Mouse (Mus musculus): ENCODE data around the gene Slc25a22. TPM values are rescaled to one million over a fixed set of nuclear protein-coding genes. Genes with fewer than 3 reads are reported as not detected.
"Not testable (repeated sequence)": the region's sequence is repeated elsewhere in the genome, so short reads cannot be mapped to it uniquely, and the experiment has no call there.

The Slc25a22 gene
- total RNA-seq, 2 experiments from 2014 or later, result 4.9 to 18.8 TPM

DNA sequence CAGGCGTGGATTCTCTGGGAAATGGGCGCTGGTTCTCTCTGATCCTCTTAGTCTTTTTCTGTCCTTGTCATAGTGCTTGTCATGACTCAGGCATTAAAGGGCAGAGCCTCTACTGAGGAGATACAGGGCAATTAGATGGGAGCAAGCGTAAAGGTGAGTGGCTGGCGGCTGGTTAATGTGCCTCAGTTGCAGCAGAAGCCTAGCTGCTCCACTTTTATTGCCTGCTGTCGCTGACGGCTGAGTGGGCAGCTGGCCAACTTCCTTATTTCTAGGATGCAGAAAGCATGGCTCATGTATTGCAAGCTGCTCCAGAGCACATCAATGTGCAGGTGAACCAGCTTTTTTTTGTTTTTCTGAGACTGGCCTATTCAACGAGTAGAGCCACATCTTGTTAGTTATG, 18.7 kb downstream of the Slc25a22 start:
- ATAC-seq (replicated peaks; ENCODE audit: poor library complexity, severe bottlenecking), result peak; percentile 33; the same call in 1 of the 2 replicates

DNA sequence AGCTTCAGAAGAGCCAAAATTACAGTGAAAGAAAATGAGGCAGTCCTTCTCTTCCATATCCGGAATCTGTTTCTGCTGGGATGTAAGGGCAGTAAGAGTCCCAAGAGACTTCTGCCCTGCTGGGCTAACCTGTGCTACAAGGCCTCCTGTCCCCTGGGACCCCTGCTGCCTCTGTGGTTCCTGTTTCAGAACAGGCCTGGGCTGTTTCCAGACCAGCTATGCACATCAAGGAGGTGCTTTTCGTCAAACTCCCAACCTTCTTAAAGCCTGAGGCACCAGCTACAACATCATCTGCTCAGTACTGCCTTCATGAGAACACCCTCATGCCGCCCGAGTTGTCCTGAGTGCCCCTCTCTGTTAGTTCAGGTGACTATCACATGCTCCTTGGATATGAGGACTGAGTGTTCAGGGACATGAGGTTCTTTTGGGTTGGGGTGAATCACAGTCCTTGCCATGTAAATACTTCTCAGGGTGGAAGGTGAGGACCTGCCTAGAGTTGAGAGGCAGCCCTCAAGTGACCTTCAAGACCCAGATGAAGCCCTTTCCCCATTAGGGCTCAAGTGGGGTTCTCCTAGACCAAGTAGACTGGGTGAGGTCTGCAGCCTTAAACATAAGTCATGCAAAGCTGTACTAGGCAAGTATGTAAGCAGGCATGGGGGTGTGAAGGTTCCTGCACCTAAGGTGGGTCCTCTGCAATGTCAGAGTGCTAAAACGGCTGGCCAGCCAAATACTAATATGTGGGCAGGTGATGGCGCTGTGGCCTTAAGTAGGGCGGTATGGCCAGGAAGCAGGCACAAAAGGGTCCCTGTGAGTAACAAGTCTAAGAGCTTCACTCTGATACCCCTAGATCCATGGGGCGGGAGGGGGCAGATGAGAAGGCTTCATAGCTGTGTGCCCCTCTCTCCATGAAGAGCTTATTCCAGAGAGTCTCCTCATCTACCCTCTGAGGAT, 19.7 kb downstream of the Slc25a22 start:
- ATAC-seq (replicated peaks; ENCODE audit: poor library complexity, severe bottlenecking), result no peak

DNA sequence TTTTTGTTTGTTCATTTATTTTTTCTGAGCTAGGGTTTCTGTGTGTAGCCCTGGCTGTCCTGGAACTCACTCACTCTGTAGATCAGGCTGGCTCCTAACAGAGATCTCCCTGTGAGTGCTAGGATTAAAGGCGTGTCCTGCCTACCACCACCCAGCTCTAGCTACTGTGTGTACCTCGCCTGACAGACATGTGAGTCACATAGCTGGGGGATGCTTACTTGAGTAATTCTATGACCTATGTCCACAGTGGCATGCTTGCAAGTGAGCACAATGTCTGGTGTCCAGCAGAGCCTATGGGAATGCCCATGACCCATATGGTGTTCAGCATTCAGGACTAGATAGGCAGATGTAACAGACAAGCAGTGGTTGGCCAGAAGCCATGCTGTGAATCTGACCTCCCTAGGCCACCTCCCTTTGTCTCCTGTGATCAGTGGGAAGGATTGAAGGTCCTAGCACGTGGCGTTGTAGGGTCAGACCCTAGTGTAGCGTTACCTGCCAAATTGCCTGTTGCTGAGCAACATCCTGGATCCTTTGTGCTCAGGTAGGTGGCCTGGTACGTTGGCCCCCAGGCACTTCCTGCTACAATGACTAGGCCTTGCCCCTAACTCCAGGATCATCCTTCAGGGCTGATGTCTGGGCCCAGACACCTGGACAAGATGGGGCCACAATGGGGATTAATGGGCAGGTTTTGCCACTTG, 21.4 kb downstream of the Slc25a22 start:
- ATAC-seq (replicated peaks; ENCODE audit: poor library complexity, severe bottlenecking), result no peak

DNA sequence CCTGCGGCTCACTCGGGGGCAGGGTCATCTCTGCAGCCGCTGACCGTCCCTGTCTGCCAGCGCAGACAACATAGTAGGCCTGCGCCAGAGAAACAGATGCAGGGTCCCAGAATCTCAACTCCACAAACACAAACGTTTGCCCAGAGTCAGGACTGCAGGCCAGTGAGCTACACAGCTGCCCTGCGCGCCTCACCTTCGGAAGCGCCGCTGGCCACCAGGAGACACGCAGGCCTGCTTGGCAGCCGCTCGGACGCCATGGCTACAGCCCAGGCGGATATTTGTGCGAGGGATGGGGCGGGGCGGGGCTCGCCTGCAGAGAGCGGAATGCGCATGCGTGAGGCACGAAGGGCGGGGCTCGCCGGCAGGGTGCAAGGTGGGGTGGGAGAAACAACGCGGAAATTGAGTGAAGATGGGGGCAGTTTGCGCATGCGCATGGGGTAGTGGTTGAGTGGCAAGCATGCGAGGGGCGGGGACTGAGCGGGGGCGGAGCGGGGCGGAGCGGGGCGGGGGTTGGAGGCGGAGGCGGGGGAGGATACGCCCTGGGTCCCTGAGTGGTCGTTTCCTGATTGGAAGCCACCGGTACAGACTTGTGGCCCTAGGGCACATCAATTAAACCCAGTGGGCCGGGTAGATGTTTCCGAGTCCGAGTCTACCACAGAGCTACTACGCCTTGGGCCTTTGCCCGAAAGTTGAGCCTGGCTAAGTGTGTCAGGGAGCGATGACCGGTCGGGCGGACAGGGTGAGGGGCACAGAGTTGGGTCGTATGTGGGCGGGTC, 23.7 kb downstream of the Slc25a22 start, which contains the start of gene Gatd1:
TSS of gene Gatd1 (minus strand) at position 328 of the 776 bp plus-strand sequence.
- ATAC-seq (replicated peaks; ENCODE audit: poor library complexity, severe bottlenecking), result peak; percentile 87

DNA sequence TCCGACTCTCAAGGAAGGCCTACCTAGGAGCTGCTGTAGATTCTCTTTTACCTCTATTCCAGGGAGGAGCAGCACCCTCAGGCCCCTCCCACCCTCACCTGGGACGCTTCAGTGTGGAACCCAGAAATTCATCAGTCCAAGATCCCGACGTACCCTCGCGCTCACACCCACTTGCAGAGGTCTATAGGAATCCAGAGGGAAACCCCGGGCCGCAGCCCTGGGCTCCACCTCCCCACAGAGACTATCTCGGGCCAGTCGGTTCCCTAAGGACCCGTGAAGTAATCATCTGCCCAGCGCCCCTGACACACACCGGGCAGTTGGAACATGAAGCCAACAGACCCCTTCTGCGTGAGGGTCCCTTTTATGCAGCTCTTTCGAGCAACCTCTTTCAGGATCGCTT, 24.4 kb downstream of the Slc25a22 start:
- 0 out of 2 replicates have a peak, but pooled peaks have one; percentile 3 for ATAC-seq (replicated peaks; ENCODE audit: poor library complexity, severe bottlenecking)

DNA sequence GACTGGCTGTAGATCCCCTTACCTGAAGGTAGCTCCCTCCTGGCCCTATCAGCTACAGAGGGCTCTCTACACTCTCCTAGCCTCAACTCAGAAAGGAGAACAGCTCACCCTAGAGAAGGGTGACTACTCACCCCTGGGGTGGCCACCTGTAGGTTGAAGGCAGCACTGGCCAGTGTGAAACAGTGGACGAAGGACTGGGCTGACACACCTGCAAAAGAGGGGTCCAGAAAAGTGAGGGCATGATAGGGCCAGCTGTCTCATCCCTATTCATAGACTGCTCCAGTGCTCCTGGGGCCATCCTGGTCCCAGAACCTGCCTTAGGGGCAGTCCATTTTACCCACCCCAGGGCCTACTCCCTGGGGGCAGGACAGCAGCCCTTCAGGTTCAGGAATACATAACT, 26.0 kb downstream of the Slc25a22 start:
- ATAC-seq (replicated peaks; ENCODE audit: poor library complexity, severe bottlenecking), result no peak

DNA sequence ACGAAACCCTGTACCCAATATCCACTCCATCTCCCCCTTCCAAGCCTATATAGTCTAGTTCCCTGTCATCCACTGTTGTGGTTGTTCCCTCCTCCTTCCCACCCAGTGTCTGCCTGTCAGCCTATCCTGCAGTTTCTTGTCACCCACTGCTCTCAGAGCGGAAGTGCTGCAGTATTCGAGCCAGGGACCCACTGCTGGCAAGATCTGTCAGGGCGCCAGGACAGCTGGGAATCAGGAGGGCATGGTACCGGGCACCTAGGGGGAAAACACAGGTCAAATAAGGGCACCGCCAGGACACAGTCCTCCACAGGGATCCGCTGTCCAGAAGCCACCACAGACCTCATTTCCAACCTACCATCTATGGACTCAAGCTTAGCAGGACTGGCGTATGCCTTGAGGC, 27.1 kb downstream of the Slc25a22 start:
- no peak for ATAC-seq (replicated peaks; ENCODE audit: poor library complexity, severe bottlenecking)

DNA sequence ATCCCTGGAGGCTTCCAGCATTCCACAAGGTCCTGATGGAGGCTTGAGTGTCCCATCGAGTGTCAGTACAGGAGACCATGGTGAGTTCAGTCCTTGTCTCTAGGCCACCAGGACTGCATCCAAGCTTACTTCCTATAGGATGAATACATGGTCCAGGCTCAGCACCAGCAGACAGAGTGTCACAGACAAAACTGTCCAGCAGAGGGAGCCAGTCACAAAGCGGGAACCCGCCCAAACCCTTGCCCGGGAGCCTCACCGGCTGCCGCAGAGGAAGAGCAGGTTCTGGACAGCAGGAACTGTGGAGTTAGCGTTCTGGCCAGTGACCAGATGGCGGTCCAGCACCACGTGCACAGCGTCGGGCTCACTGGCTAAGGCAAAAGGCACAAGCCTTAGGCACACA, 28.9 kb downstream of the Slc25a22 start:
- peak; percentile 88 for ATAC-seq (replicated peaks; ENCODE audit: poor library complexity, severe bottlenecking)

DNA sequence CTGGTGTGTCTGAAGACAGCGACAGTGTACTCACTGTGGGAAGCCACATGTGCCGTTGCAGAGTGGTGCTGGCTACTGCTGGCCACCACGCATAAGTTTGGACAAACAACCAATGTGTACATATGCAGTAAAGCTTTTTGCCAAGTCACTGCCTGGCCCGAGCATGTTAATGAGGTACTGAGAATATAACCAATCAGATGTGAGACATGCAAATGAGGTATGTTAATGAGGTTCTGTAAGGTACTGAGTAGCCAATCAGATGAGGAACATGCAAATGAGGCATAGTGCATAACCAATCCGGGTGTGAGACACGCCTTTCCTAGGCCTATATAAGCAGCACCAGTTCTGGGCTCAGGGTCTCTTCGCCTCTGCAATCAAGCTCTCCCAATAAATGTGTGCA, 30.0 kb downstream of the Slc25a22 start:
- not testable (repeated sequence) for ATAC-seq (replicated peaks; ENCODE audit: poor library complexity, severe bottlenecking)

DNA sequence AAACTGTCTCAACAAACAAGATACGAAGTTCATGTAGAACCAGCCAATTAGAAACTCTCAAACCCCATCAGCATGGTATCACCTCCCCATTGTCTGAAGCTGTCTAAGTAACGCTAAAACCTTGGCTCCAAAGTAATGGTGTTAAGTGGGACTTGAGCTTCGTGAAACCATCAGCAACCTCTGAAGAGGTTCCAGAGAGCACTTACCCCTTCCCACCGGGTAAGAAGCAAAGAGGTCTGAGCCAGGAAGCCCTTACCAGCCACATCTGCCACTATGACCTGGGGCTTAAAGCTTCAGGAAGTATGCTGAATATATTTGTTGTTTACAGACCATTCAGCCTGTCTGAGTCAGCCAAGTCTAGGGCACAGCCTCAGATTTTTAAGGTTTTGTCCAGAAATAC, 32.2 kb downstream of the Slc25a22 start:
- ATAC-seq (replicated peaks; ENCODE audit: poor library complexity, severe bottlenecking), result no peak

DNA sequence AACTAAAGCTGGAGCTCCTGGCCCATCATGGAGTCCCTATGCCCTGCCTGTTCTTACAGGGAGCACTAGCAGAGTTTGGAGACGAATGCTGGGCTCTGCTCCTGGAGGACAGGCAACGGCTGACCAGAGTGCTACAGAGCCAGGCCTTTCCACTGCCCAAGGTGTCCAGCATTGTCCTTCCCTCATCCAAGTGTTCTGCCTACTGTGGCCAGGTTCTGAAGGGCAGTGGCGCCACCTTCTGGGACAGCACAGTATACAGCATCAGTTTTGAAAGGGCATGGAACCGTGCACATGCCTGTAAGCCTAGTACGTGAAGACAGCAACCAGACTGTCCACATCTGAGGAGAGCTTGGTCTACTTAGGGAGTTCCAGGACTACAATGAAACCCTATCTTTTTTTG, 34.4 kb downstream of the Slc25a22 start:
- peak; percentile 93 for ATAC-seq (replicated peaks; ENCODE audit: poor library complexity, severe bottlenecking)

DNA sequence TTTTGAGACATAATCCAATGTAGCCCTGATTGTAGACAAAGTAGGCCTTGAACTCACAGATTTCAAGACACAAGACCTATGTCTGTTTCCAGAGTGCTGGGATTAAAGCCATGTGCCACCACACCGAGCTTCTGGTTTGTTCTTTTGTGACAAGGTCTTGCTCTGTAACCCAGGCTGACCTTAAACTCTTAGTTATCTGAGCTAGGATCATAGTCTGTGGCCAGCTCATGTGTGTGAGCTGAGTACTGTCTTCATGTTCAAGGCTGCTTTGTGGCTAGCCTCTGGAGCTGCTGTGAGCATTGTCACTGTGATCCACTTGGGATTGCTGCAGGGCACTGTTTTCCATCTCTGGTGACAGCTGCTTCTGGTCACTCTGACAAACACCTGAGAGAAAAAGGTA, 42.3 kb downstream of the Slc25a22 start:
- no peak for ATAC-seq (replicated peaks; ENCODE audit: poor library complexity, severe bottlenecking)

DNA sequence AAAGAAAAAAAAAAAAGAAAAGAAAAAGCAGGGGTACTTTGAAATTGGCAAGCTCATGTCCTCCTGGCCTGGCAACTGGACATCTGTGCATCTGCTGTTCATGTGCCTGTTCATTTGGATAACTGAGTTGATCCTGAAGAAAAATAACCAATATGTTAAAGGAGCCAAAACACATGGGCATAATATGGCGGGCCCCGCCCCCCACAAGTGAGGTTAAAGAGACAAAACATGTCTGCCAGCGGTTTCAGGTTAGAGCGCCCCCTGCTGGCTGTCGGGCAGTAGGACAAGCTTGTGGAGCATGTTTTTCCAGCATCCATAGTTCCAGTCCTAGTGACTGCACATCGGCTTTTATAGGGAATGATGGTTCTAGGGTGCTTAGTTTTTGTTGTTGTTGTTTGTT, 42.9 kb downstream of the Slc25a22 start:
- ATAC-seq (replicated peaks; ENCODE audit: poor library complexity, severe bottlenecking), result no peak

DNA sequence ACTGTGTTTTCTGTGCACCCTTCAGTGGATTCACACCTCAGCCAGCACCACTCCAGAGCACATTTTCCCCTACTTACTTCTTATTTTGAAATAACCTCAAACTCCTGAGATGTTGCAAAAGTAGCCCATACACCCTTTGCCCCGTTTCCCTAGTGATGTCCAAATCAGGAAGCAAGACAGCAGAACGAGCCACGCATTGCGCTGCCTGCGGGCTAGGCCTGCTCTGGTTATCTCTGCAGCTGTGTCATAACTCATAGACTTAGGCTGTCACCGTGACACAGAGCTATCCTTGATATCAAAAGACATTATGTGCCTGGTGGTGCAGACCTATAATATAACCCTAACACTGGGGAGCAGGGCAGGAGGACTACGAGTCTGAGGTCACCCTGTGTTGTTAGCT, 43.5 kb downstream of the Slc25a22 start:
- ATAC-seq (replicated peaks; ENCODE audit: poor library complexity, severe bottlenecking), result peak; percentile 71

DNA sequence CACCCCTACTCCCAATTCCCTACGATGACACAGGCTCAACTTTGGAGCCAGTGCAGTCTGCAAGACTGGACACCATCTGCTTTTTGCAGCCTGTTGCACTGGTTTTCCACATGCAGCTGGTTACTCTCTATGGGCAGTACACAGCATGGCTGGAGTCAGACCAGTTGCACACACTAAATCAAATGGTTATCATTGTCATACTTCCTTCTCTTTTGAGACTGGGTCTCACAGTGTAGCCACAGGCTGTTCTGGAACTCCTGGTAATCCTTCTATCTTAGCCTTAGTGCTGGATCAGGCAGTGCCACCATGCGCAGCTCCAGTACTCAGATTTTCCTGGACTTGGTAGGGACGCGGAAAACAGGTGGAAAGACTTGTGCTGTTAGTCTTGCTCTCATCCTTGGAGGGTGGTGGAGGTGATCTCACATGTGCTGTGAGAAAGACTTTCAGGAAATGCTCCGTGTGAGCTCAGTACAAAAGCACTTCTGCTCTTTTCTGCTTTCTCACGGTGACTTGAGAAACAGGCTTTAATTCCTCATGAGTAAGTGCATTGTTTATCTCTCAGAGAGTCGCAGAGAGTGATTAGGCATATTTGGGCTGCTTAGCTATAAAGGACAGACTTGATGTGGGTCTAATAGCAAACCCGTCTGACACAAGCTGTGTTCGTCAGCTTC, 45.0 kb downstream of the Slc25a22 start:
- ATAC-seq (replicated peaks; ENCODE audit: poor library complexity, severe bottlenecking), result peak; percentile 49

DNA sequence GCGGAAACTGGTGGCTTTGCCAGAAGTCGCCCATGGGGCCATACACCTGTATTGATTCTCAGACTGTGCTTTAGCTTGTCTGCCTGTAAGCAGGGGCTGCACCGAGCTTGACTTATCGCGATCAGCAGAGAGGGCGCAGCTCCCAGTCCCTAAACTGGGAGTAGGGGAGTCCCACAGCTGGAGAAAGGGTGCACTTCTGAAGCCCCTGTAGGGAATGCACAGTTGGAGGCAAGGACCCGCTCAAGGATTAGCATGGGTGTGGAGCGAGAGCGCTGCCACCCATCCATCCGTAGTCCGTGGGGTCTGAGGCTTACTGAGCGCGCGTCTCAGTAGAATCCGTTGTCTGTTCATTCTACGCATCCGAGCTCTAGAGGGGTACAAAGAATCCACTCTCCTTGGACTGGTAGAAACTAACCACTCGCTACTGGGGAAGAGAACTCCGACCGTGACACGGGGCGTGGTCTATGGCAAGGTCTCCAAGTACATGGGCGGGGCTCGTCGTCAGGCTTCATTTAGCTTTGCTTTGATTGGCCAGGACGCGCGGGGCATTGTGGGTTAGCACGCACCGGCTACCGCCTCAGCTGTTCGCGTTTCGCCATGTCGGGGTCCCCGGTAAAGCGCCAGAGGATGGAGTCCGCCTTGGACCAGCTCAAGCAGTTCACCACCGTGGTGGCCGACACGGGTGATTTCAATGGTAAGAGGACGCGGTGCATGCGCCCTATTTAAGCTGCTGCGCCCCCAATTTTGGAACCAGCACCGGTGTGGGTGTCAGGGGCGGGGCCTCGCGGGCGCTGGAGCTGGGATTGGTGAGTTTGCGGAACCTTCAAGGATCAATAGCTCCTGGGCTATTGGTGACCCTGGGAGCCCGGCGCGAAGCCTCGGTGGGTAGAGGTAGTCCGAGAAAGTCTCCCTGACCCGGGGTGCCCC, 45.8 kb downstream of the Slc25a22 start, which contains the start of gene Taldo1:
TSS of gene Taldo1 (plus strand) at position 575 of the 927 bp plus-strand sequence.
- ATAC-seq (replicated peaks; ENCODE audit: poor library complexity, severe bottlenecking), result peak; percentile 75

DNA sequence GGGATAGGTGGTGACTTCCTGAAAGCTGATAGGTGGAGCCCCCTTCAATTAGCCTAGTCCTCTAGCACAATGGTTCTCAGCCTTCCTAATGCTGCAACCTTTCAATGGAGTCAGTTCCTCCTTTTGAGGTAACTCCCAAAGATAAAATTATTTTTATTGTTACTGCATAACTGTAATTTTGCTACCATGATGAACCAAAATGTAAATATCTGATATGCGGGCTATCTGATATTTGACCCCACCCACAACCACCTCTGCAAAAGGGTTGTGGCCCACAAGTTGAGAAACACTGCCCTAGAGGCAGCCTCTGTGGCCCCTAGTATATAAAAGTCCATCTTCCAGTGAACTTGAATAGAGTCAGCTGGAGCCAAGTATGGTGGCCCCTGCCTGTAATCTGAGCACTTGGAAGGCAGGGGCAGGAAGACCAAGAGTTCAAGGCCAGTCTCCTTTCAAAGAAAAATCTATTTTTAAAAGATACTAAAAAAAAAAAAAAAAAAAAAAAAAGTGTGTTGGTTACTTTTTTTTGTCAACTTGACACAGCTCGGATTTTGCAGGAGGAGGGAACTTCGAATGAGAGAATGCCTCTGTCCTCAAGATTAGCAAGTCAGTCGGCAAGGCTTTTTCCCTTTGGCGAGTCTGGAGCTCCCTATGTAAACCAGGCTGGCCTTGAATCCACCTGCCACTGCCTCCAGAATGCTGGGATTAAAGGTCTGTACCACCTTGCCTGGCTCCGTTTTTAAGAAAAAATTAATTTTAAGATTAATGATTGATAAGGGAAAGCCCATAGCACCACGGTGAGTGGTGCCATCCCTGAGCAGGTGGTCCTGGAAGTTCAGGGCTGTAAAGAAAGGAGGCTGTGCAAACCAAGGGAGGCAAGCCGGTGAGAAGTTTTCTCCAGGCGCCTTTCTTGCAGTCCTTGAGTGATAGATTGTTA, 47.1 kb downstream of the Slc25a22 start:
- no peak for ATAC-seq (replicated peaks; ENCODE audit: poor library complexity, severe bottlenecking)

Measured in granulocyte monocyte progenitor cell, adult 5-6 weeks (primary cell).